Mouse (Mus musculus): ENCODE results near the gene Commd7.

DNA sequence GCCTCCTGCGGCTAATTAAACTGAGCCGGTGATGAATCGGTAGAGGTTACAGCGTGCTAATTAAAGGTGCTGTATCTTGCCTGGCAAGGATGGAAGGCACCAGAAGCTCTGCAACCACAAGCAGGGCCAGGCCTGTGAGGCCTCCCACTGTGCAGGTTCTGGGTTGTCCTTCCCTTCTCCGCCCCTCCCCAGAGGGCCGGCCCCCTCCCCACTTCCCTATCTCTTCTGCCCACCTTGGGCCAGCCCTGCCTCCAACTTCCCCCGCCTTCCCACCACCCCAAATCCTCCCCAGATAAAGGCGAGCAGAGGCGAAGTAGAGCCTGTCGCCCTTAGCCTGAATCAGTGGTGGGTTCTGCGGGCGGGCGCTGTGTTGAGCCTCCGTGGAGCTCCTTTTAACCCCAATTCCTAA, 48.9 kb downstream of the Commd7 start:
- TF ChIP-seq CTCF (IDR thresholded peaks at IDR 0.05; ENCODE audit: low read depth, low read length) (no peak), POLR2A (IDR thresholded peaks at IDR 0.05; ENCODE audit: insufficient read depth, low read length) (no peak), EP300 (IDR thresholded peaks at IDR 0.05; ENCODE audit: insufficient read depth, low read depth, low read length) (no peak)

Measured in ES-Bruce4 (cell line).